Mouse (Mus musculus) CH12.LX (cell line): ENCODE measurements around the gene Slc1a7. TPM values are rescaled to one million over a fixed set of nuclear protein-coding genes. Genes with fewer than 3 reads are reported as not detected.

Experiments used
- DNase-seq: peaks from one replicate; pipeline ENCODE4 v3.0.0-alpha.2; 2013; ENCODE audit errors: extremely low read depth
- H3K27ac ChIP-seq: 2 replicates; pipeline ENCODE4 v1.5.1; 2012; ENCODE audit warnings: low read depth, mild to moderate bottlenecking, control low read depth, moderate library complexity; ENCODE audit not compliant: insufficient read depth
- H3K27me3 ChIP-seq: replicated peaks from 2 replicates; pipeline ENCODE3; 2012; ENCODE audit warnings: inconsistent platforms
- H3K36me3 ChIP-seq, 2 experiments: replicated peaks in 1 of 2; 2 replicates each; pipeline versions ENCODE3 to v1.6.1; 2012; ENCODE audit warnings: inconsistent platforms in 1 of 2, low read length in 1 of 2, mild to moderate bottlenecking in 1 of 2, mixed read lengths in 1 of 2, moderate library complexity in 1 of 2; ENCODE audit not compliant: control insufficient read depth in 1 of 2, insufficient read depth in 1 of 2
- H3K4me1 ChIP-seq, 2 experiments: 2 replicates each; pipeline ENCODE4 v1.6.1; 2012; ENCODE audit warnings: inconsistent platforms in 1 of 2, moderate library complexity in 1 of 2; ENCODE audit not compliant: insufficient read depth in 2 of 2, control insufficient read depth in 1 of 2
- H3K4me2 ChIP-seq: 2 replicates; pipeline ENCODE4 v1.6.1; 2012; ENCODE audit warnings: low read depth, mild to moderate bottlenecking, control low read depth; ENCODE audit not compliant: poor library complexity, insufficient read depth, severe bottlenecking
- H3K4me3 ChIP-seq, 3 experiments: fragments of 150-350 bp in 1 of 3; sonication (generic) in 1 of 3; replicated peaks in 1 of 3; 2 replicates each; pipeline versions ENCODE3 to v1.5.1; 2011 to 2012; ENCODE audit warnings: low read depth in 2 of 3, low read length in 2 of 3, mild to moderate bottlenecking in 2 of 3, moderate library complexity in 2 of 3, control low read depth in 1 of 3, improper control_type of control experiment in 1 of 3, inconsistent platforms in 1 of 3, mixed read lengths in 1 of 3; ENCODE audit not compliant: poor library complexity in 1 of 3
- H3K79me2 ChIP-seq: replicated peaks from 2 replicates; pipeline ENCODE4 v1.6.1; 2012; ENCODE audit warnings: mild to moderate bottlenecking, moderate library complexity; ENCODE audit not compliant: control insufficient read depth, poor library complexity, insufficient read depth, severe bottlenecking; ENCODE audit errors: extremely low read depth
- H3K9ac ChIP-seq: 2 replicates; pipeline ENCODE4 v1.6.1; 2012; ENCODE audit warnings: low read depth, mild to moderate bottlenecking, control low read depth, moderate library complexity; ENCODE audit not compliant: insufficient read depth
- H3K9me3 ChIP-seq: replicated peaks from 2 replicates; pipeline ENCODE3; 2012; ENCODE audit warnings: low read length, inconsistent platforms, mixed read lengths
- CHD1 ChIP-seq: IDR thresholded peaks from 2 replicates; pipeline ENCODE4 v1.6.1; 2012; ENCODE audit warnings: low read depth, low read length, improper control_type of control experiment, inconsistent platforms
- CHD2 ChIP-seq: IDR thresholded peaks from 2 replicates; pipeline ENCODE4 v1.6.1; 2011; ENCODE audit warnings: low read length, improper control_type of control experiment
- CTCF ChIP-seq, 2 experiments: IDR thresholded peaks in 1 of 2; conservative IDR thresholded peaks in 1 of 2; 2 replicates each; pipeline ENCODE4 v1.5.1; 2011 to 2012; ENCODE audit warnings: low read depth in 2 of 2, low read length in 2 of 2, improper control_type of control experiment in 1 of 2, inconsistent platforms in 1 of 2, mild to moderate bottlenecking in 1 of 2, moderate library complexity in 1 of 2
- E2F4 ChIP-seq: IDR thresholded peaks from 2 replicates; pipeline ENCODE4 v1.6.1; 2011; ENCODE audit warnings: low read depth, low read length, improper control_type of control experiment; ENCODE audit not compliant: insufficient replicate concordance
- ELF1 ChIP-seq: IDR thresholded peaks from 2 replicates; pipeline ENCODE4 v1.6.1; 2014; ENCODE audit warnings: low read depth, mild to moderate bottlenecking, inconsistent platforms, low read length, improper control_type of control experiment
- EP300 ChIP-seq: IDR thresholded peaks from 2 replicates; pipeline ENCODE4 v1.6.1; 2011; ENCODE audit warnings: low read length, improper control_type of control experiment
- GABPA ChIP-seq: IDR thresholded peaks from 2 replicates; pipeline ENCODE4 v1.6.1; 2012; ENCODE audit warnings: low read depth, low read length, improper control_type of control experiment, inconsistent platforms; ENCODE audit not compliant: insufficient replicate concordance
- KAT2A ChIP-seq: IDR thresholded peaks from 2 replicates; pipeline ENCODE4 v1.6.1; 2012; ENCODE audit warnings: low read length, improper control_type of control experiment, inconsistent platforms; ENCODE audit not compliant: insufficient replicate concordance
- MAX ChIP-seq: IDR thresholded peaks from 2 replicates; pipeline ENCODE4 v1.6.1; 2011; ENCODE audit warnings: low read length, improper control_type of control experiment
- MAZ ChIP-seq: IDR thresholded peaks from 2 replicates; pipeline ENCODE4 v1.6.1; 2012; ENCODE audit warnings: low read depth, mild to moderate bottlenecking, inconsistent platforms, low read length, improper control_type of control experiment, moderate library complexity
- MEF2A ChIP-seq: IDR thresholded peaks from 2 replicates; pipeline ENCODE4 v1.6.1; 2014; ENCODE audit warnings: low read depth, mild to moderate bottlenecking, inconsistent platforms, low read length, improper control_type of control experiment, borderline replicate concordance
- MXI1 ChIP-seq: IDR thresholded peaks from 2 replicates; pipeline ENCODE4 v1.6.1; 2011; ENCODE audit warnings: mild to moderate bottlenecking, low read depth, low read length, improper control_type of control experiment
- MYC ChIP-seq: IDR thresholded peaks from 2 replicates; pipeline ENCODE4 v1.6.1; 2011; ENCODE audit warnings: low read depth, mild to moderate bottlenecking, improper control_type of control experiment, low read length
- PAX5 ChIP-seq: IDR thresholded peaks from 2 replicates; pipeline ENCODE4 v1.6.1; 2012; ENCODE audit warnings: low read length, inconsistent platforms, mixed read lengths
- POLR2AphosphoS2 ChIP-seq: IDR thresholded peaks from 2 replicates; pipeline ENCODE4 v1.6.1; 2011; ENCODE audit warnings: low read depth, low read length, improper control_type of control experiment
- RCOR1 ChIP-seq: conservative IDR thresholded peaks from 2 replicates; pipeline ENCODE4 v1.6.1; 2012; ENCODE audit warnings: low read depth, mild to moderate bottlenecking, inconsistent platforms, low read length, improper control_type of control experiment
- SMC3 ChIP-seq: IDR thresholded peaks from 2 replicates; pipeline ENCODE4 v1.6.1; 2011; ENCODE audit warnings: low read depth, low read length, improper control_type of control experiment
- TCF12 ChIP-seq: IDR thresholded peaks from 2 replicates; pipeline ENCODE4 v1.6.1; 2014; ENCODE audit warnings: low read depth, mild to moderate bottlenecking, inconsistent platforms, low read length, improper control_type of control experiment
- UBTF ChIP-seq: IDR thresholded peaks from 2 replicates; pipeline ENCODE4 v1.6.1; 2012; ENCODE audit warnings: low read depth, mild to moderate bottlenecking, inconsistent platforms, low read length, improper control_type of control experiment, moderate library complexity
- USF1 ChIP-seq: IDR thresholded peaks from 2 replicates; pipeline ENCODE4 v1.6.1; 2014; ENCODE audit warnings: low read depth, mild to moderate bottlenecking, inconsistent platforms, low read length, improper control_type of control experiment
- USF2 ChIP-seq: conservative IDR thresholded peaks from 2 replicates; pipeline ENCODE4 v1.6.1; 2011; ENCODE audit warnings: low read depth, low read length, improper control_type of control experiment
- ZC3H11A ChIP-seq: IDR thresholded peaks from 2 replicates; pipeline ENCODE4 v1.6.1; 2012; ENCODE audit warnings: low read depth, mild to moderate bottlenecking, inconsistent platforms, low read length, improper control_type of control experiment
- ZNF384 ChIP-seq: IDR thresholded peaks from 2 replicates; pipeline ENCODE4 v1.6.1; 2012; ENCODE audit warnings: low read depth, low read length, improper control_type of control experiment, inconsistent platforms
- dilution Hi-C: fragments of 300-500 bp; cut with MboI; formaldehyde crosslinking; loops from 2 replicates; pipeline ENCODE4 v1.14.3; 2020; ENCODE audit warnings: low sequenced_read_pairs; ENCODE audit not compliant: extremely low pct_unique_long_range_greater_than_20kb, extremely low pct_ligation_motif_present
- in situ Hi-C: fragments of 300-500 bp; cut with MboI; formaldehyde crosslinking; loops from 3 replicates; pipeline ENCODE4 v1.14.3; 2019; ENCODE audit warnings: low sequenced_read_pairs, low pct_ligation_motif_present, low pct_unique_long_range_greater_than_20kb, mixed read lengths
- polyA plus RNA-seq: library from polyadenylated mRNA; unstranded; fragments of >175 nt; gene quantifications from 2 replicates; pipeline ENCODE4 v1.2.1, GENCODE M21; 2012; ENCODE audit warnings: low read depth; ENCODE audit not compliant: insufficient read length
- total RNA-seq, 2 experiments: library from RNA; depleted of rRNA; stranded (reverse); fragments of 300-350 nt in 1 of 2; fragments of >200 nt in 1 of 2; gene quantifications; 2 replicates each; pipeline ENCODE4 v1.2.3; 2012 to 2014

Slc1a7 gene
- total and polyA plus RNA-seq, 3 experiments = not detected

GRCm38 (mm10) chr4:107980002-107980600 is 12.0 kb downstream of the Slc1a7 start:
- DNase-seq = no peak
- dilution Hi-C loops = no loop called here
- no peak overlapping the region for H3K27ac ChIP-seq
- no peaks in the 10 kb centered on the region for H3K36me3 ChIP-seq
- no peak overlapping the region for H3K4me3 ChIP-seq
- H3K4me1 ChIP-seq = peaks cover 0 to 8% of the 10 kb centered on the region in 2 experiments; a peak in 2 of 4 replicates
- H3K79me2 ChIP-seq = no peaks in the 10 kb centered on the region
- no peak overlapping the region for H3K4me2 ChIP-seq
- peaks cover 48% of the 10 kb centered on the region for H3K27me3 ChIP-seq
- H3K9ac ChIP-seq = no peak overlapping the region
- H3K9me3 ChIP-seq = no peaks in the 10 kb centered on the region
- TF ChIP-seq USF2 (no peak), EP300 (no peak), PAX5 (no peak), MAX (no peak), CHD2 (no peak), E2F4 (no peak), MAZ (no peak), MEF2A (no peak), ELF1 (no peak), CHD1 (no peak), MXI1 (no peak), KAT2A (no peak), UBTF (no peak), MYC (no peak), ZNF384 (no peak), RCOR1 (no peak), GABPA (no peak)
- in situ Hi-C loops = no loop called here

- no peak overlapping the region for H3K4me3 ChIP-seq
- no peak overlapping the region for H3K4me2 ChIP-seq
- no peak for DNase-seq
- peaks cover 52% of the 10 kb centered on the region for H3K27me3 ChIP-seq
- H3K27ac ChIP-seq = no peak overlapping the region
- dilution Hi-C loops (no loop called here), in situ Hi-C loops (no loop called here)
- H3K79me2 ChIP-seq = no peaks in the 10 kb centered on the region
- H3K9me3 ChIP-seq = no peaks in the 10 kb centered on the region
- H3K4me1 ChIP-seq = peaks cover 0 to 10% of the 10 kb centered on the region in 2 experiments; a peak in 2 of 4 replicates
- H3K36me3 ChIP-seq = no peaks in the 10 kb centered on the region
- no peak overlapping the region for H3K9ac ChIP-seq
- no peak for TF ChIP-seq SMC3
- no peak for TF ChIP-seq ZC3H11A
- TF ChIP-seq E2F4 = no peak
- no peak for TF ChIP-seq USF1
- no peak for TF ChIP-seq PAX5
- no peak for TF ChIP-seq POLR2AphosphoS2
- no peak for TF ChIP-seq TCF12
- TF ChIP-seq CTCF (conservative IDR thresholded peaks at IDR 0.05 in 1 of 2, IDR thresholded peaks at IDR 0.05 in 1 of 2; ENCODE audit: low read depth in 2 of 2, low read length in 2 of 2) = no peak
- TF ChIP-seq ELF1 = no peak
- no peak for TF ChIP-seq MEF2A
- TF ChIP-seq ZNF384 = no peak
Observed at GRCm38 (mm10) chr4:107983717-107984116, 15.6 kb downstream of the Slc1a7 start.
